Mouse (Mus musculus): ENCODE results near the gene Rps27l.

- TF ChIP-seq CTCF (conservative IDR thresholded peaks at IDR 0.05; ENCODE audit: low read length): no peak
- TF ChIP-seq POU5F1 (IDR thresholded peaks at IDR 0.05; ENCODE audit: borderline replicate concordance, low read length): no peak
- TF ChIP-seq NANOG (IDR thresholded peaks at IDR 0.05; ENCODE audit: borderline replicate concordance, low read length): no peak
Observed at GRCm38 (mm10) chr9:66988198-66988887, 42.5 kb downstream of the Rps27l start.
